Mouse (Mus musculus): ENCODE measurements around the gene Irf1.

The Irf1 gene

DNA sequence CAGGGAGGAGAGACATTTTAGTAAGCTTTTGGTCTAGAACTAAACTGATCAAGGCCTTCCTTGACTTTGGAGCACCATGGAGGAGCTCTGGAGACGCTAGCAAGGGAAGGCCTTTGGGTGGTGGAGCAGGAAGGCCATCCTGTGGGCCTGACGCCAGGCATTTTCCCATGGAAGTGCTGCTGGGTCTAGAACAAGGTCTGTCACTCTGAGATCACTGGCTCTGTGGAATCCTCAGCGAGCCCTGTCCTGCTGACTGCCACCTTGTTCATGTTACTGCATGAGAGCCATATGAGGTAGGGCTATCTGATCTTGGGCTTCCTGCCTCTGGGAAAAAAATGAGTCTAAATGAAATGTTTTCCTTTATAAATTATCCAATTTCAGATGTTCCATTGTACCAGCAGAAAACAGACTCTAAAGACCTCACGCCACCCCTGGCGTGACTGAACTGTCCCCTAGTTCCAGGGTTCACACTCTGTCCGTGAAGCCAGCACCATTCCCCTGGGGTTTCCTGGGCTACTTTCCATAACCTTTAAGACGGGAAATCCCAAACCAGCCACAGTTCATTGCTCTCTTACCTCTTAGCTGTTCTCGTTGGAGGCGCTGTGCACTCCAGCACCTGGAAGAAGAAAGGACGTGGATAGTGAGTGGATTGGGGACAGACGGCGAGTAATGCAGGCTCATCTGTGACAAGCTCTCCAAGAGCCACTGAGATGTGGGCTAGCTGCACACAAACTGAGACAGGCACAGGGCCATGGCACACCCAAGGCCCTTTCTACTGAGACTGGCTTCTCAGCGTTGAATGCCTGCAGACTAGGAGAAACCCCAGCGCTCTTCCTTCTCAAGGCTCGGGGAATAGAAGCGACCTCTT is 43.4 kb downstream of the Irf1 start:
- peak; percentile 59 for DNase-seq

DNA sequence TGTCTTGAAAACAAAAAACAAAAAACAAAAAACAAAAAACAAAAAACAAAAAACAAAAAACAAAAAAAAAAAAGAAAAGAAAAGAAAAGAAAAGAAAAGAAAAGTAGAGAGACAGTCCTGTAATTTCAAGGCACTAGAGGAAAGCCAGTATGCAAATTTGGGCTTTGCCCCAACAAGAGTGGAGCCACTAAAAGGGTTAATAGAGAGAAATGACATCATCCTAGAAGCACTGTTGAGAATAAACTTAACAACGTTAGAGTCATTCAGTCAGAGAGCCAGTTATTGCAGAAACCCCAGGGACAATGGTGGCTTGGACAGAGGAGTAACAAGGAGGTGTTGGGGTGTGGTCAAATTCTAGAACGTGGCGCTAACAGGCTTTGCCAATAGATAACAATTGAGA is 45.0 kb downstream of the Irf1 start:
- DNase-seq = no peak

DNA sequence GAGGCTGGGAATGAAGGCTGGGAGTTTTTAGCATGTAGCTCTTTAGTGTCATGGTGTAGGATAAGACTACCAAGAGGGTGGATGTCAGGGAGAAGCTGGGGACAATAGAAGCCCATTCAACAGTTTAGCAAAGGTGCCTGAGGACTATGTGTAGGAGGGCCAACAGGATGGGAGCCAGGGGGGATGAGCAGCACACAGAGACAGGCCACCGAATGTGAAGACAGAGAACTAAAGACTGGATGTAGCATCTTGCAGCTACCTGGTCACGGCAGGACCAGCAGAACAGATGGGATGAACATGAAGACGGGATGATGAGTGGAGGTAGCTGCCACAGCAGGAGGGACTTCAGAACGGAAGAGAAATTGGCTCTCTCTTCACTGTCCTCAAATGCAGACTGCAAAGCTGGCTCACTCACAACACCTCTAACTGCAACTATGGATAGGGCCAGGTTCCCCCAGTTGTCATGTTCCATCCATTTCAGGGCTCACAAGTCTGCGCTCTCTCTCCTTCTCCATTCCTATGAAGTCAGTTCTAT is 47.1 kb downstream of the Irf1 start:
- no peak for DNase-seq

DNA sequence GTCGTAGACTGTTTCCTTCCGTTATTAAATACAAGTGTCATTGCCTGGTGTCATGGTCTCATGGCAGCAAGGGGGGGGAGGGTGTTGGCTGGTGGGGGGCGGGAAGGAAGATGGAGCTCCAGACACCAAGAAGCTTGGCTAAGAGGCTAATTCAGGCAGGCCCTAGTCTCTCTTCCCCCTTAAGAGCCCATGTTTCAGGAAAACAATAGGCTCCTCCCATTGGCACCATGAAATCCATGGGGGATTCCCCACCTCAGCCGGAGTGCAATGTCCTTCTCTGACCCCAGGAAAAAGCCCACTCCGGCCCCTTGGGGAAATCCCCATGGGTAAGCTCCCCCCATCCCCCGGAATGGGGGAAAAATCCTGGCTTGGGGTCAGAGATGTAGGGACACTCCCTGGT is 49.0 kb downstream of the Irf1 start:
- peak; percentile 52 for DNase-seq

DNA sequence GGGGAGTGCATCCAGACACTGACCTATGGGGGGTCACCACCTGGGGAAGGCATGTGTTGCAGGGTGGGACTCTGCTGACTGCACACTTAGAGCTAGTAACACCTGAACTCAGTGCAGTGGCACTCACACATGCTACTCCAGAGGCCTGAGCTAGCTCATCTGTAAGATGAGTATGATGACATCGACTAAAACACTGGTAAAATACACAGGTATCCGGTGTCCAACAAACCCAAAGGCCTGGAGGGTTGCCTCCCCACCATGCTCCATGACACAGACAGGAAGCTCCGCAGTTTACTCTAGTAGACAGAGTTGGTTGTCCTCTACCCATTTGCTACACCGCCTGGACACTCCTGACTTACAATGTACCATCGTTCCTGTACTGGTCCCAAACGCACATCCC is 49.7 kb downstream of the Irf1 start:
- DNase-seq = no peak

DNA sequence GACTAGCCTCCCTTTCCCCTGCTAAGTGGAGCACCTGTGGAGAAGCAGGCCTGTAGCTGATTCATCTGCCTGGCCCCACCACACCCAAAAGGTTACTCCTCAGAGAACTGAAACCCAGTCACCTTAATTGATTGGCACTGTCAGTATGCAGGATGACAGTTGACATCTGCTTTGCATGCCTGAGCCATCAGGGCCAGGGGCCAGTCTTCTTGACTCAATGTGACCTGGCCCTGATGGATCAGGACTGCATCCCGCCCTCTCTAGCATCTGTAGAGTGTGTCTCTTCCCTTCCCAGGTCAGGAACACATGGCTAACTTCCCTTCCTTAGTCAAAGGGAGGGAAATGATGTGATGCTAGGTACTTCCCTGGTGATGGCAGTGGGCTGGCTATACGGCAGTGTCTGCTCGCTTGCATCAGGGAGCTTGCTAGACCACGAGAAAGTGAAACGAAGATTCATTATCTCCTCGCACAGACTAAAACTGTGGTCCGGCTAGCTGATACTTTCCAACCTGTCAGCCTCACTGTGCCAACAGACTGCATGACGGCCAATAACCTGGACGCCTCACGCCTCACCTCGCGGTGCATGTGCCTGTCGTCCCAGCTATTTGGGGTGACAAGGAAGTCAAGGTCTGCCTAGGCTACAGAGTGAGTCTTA is 50.8 kb downstream of the Irf1 start:
- no peak for DNase-seq

DNA sequence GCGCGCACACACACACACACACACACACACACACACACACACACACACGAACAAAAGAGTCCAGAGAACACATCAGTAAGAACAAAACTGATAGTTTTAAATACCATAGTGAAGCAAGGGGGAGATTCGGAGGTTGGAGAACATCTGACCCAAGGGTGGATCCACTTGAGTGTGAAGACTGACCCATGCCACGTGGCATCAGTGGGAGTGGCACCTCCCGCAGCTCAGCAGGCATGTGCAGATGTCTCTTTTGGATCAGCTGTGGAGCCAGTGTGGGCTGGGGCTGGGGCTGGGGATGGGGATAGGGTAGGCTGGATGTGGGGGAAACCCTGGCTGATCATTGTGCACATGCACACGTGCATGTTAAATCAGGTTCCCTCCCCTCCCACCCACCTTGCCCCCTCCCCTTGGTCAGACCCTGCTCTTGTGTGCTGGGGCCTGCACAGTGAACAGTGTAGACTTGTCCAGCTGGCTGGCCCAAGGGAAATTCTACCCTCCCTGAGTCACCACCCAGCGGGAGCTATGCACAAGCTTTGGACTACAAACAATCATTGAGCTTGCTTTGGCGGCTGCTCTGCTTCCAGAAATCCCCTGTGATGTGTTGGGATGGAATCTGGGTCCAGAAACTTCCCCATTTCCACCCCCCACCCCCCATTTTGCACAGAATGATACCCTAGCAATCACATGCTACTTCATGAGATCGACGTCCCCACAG is 51.6 kb downstream of the Irf1 start:
- DNase-seq = no peak

DNA sequence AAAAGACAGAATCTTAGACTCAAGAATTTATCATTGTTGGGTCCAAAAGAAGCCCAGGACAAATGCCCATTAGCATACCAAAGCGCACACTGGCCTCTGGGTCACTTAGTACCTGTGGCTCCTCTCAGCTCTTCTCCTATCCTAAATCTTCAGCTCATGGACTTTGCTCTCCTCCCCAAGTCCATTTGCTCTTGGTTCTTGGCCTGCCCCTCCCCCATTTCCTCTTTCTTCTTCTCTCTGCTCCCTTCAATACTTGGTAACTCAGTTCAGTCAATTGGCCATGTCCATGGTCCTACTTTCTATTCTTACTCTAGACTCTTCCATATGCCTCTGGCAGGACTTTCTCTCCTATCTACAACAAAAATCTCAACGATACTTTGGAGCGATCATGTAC is 52.1 kb downstream of the Irf1 start:
- no peak for DNase-seq

DNA sequence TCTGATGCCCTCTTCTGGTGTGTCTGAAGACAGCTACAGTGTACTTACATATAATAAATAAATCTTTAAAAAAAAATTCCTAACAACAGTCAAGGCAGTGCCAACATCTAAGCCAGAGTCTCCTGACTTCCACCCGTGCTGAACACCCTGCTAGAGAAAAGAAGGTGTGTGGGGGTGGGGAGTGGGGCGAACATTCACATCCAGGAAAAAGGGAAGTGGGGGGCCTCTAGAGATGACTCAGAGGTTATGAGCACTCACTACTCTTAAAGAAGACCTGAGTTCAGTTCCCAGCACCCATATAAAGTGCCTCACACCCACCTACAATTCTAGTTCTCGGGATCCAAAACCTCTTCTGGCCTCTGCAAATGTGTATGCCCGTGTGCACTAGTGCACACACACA is 55.6 kb downstream of the Irf1 start:
- DNase-seq = no peak

Data from kidney, adult 18-20 months (tissue).